Mouse (Mus musculus): Measurements from ENCODE around the gene Gm47791.

Gm47791 gene

GRCm38 (mm10) chr1:82785546-82785945 lies 14.5 kb upstream of the Gm47791 start:
- no peak for DNase-seq

GRCm38 (mm10) chr1:82783559-82783958 lies 12.5 kb upstream of the Gm47791 start:
- no peak for DNase-seq

GRCm38 (mm10) chr1:82779388-82779966 lies 8.4 kb upstream of the Gm47791 start:
- DNase-seq, result no peak

GRCm38 (mm10) chr1:82775293-82775692 lies 4.2 kb upstream of the Gm47791 start:
- DNase-seq, result no peak

- no peak for DNase-seq
These were observed 2.2 kb upstream of the Gm47791 start for GRCm38 (mm10) chr1:82773208-82773607.

- DNase-seq, result no peak
These were observed 1.4 kb upstream of the Gm47791 start for GRCm38 (mm10) chr1:82772428-82772827.

GRCm38 (mm10) chr1:82768269-82768668 lies 2.8 kb downstream of the Gm47791 start, which contains the start of gene Tm4sf20:
Gene Tm4sf20 (minus strand): TSS chr1:82768461.
- no peak for DNase-seq

- DNase-seq, result no peak
These were observed 4.4 kb downstream of the Gm47791 start for GRCm38 (mm10) chr1:82766641-82767040.

- DNase-seq, result no peak
These were observed 4.8 kb downstream of the Gm47791 start for GRCm38 (mm10) chr1:82766227-82766626.

- no peak for DNase-seq
These were observed 8.8 kb downstream of the Gm47791 start for GRCm38 (mm10) chr1:82762274-82762673.

- no peak for DNase-seq
These were observed 9.4 kb downstream of the Gm47791 start for GRCm38 (mm10) chr1:82761454-82762169.

- DNase-seq, result no peak
These were observed 11.5 kb downstream of the Gm47791 start for GRCm38 (mm10) chr1:82759520-82759919.

GRCm38 (mm10) chr1:82747714-82748452 lies 23.2 kb downstream of the Gm47791 start:
- no peak for DNase-seq

GRCm38 (mm10) chr1:82746408-82746807 lies 24.6 kb downstream of the Gm47791 start:
- DNase-seq, result no peak

GRCm38 (mm10) chr1:82743962-82744361 lies 27.1 kb downstream of the Gm47791 start:
- DNase-seq, result no peak

- no peak for DNase-seq
These were observed 29.5 kb downstream of the Gm47791 start for GRCm38 (mm10) chr1:82741539-82741938.

- DNase-seq, result no peak
These were observed 33.0 kb downstream of the Gm47791 start for GRCm38 (mm10) chr1:82738066-82738465.

GRCm38 (mm10) chr1:82733357-82733756 lies 37.7 kb downstream of the Gm47791 start:
- no peak for DNase-seq

- no peak for DNase-seq
These were observed 44.6 kb downstream of the Gm47791 start for GRCm38 (mm10) chr1:82726482-82726881.

- no peak for DNase-seq
These were observed 45.2 kb downstream of the Gm47791 start for GRCm38 (mm10) chr1:82725875-82726185.

- DNase-seq, result no peak
These were observed 45.8 kb downstream of the Gm47791 start for GRCm38 (mm10) chr1:82725026-82725874.

- DNase-seq, result peak; percentile 92
These were observed 46.6 kb downstream of the Gm47791 start, which contains the start of gene Mff for GRCm38 (mm10) chr1:82724339-82725025. Gene Mff (plus strand): TSS chr1:82724890.
